Mouse (Mus musculus) gastrocnemius, postnatal 14 days (tissue): ENCODE results near the gene Gata1. TPM values are rescaled to one million over a fixed set of nuclear protein-coding genes. Genes with fewer than 3 reads are reported as not detected.

Experiments
- DNase-seq: peaks from one replicate; pipeline ENCODE4 v3.0.0; 2021; ENCODE audit warnings: mixed read lengths
- intact Hi-C: fragments of 180-260 bp; cut with DNase I; formaldehyde crosslinking; loops from one replicate; pipeline ENCODE4 v1.15.1; 2025; ENCODE audit warnings: low total_unique reads
- total RNA-seq, 2 experiments: library from RNA; stranded (reverse); gene quantifications; 2 replicates each; pipeline ENCODE4 v1.2.3; 2021

Gene Gata1
- total RNA-seq, 2 experiments from 2014 or later, result 0.21 TPM; not detected in 1

DNA sequence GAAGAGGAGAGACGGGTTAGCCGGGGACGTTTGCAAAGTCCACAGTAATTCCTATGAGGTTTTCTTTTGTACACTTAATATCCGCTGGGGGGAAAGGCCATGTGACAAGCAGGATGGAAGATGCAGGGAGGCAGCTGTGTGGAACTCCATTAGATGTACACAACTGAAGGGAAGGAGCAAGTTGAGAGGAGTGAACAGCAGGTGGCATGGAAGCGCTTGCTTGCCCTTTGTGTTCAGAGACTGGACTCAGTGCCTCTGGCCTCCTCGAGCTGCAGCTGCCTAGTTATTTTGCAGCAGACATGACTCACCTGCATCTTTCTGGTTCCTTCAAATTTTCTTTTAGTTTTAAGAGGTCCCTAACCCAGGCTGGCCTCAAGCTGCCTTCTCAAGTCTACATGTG lies 67.4 kb downstream of the Gata1 start:
- intact Hi-C loops, result no loop called here
- DNase-seq, result no peak

Other genes starting within 250 kb of the Gata1 start
- gene Praf2, start 249.6 kb downstream of the Gata1 start, total RNA-seq, result 1 to 10 TPM; 6.1 to 9.0 TPM
- gene Ccdc120, start 227.2 kb downstream of the Gata1 start, total RNA-seq, result 1 to 10 TPM in 1 of 2 experiments, under 1 TPM in 1; 0.86 to 1.8 TPM
- gene Tfe3, start 215.5 kb downstream of the Gata1 start, total RNA-seq, result 1 to 10 TPM; 8.8 to 9.7 TPM
- gene Gripap1, start 188.3 kb downstream of the Gata1 start, total RNA-seq, result 10 to 100 TPM; 16.8 to 17.4 TPM
- gene Kcnd1, start 155.8 kb downstream of the Gata1 start, total RNA-seq, result under 1 TPM; 0.66 to 0.68 TPM
- gene Otud5, start 136.7 kb downstream of the Gata1 start, total RNA-seq, result 10 to 100 TPM; 16.8 to 19.1 TPM
- gene Pim2, start 99.8 kb downstream of the Gata1 start, total RNA-seq, result 1 to 10 TPM; 1.1 to 1.2 TPM
- gene Slc35a2, start 94.0 kb downstream of the Gata1 start, total RNA-seq, result 10 to 100 TPM in 1 of 2 experiments, 1 to 10 TPM in 1; 8.7 to 10.2 TPM
- 10 to 100 TPM; 27.3 to 32.0 TPM for gene Pqbp1, start 78.8 kb downstream of the Gata1 start, total RNA-seq
- 10 to 100 TPM; 43.9 to 44.8 TPM for gene Timm17b, start 78.7 kb downstream of the Gata1 start, total RNA-seq
- gene Gm10491, start 70.2 kb downstream of the Gata1 start, total RNA-seq, result not detected
- gene Gm10490, start 68.5 kb downstream of the Gata1 start, total RNA-seq, result not detected
- gene Pcsk1n, start 58.2 kb downstream of the Gata1 start, total RNA-seq, result under 1 TPM in 1 of 2 experiments, not detected in 1; 0.14 TPM
- gene Eras, start 49.5 kb downstream of the Gata1 start, total RNA-seq, result not detected
- gene Hdac6, start 30.2 kb downstream of the Gata1 start, total RNA-seq, result 1 to 10 TPM; 5.0 to 5.5 TPM
- not detected for gene Glod5, start 40.4 kb upstream of the Gata1 start, total RNA-seq
- 1 to 10 TPM; 5.2 to 5.5 TPM for gene Suv39h1, start 96.7 kb upstream of the Gata1 start, total RNA-seq
- gene Was, start 112.4 kb upstream of the Gata1 start, total RNA-seq, result under 1 TPM; 0.84 to 0.93 TPM
- 10 to 100 TPM; 19.6 to 20.6 TPM for gene Wdr13, start 154.8 kb upstream of the Gata1 start, total RNA-seq
- gene Rbm3, start 167.8 kb upstream of the Gata1 start, total RNA-seq, result 100 to 1,000 TPM; 179 to 195 TPM
- gene Tbc1d25, start 198.1 kb upstream of the Gata1 start, total RNA-seq, result 1 to 10 TPM; 2.5 to 3.7 TPM
- 10 to 100 TPM; 11.3 to 11.8 TPM for gene Ebp, start 215.4 kb upstream of the Gata1 start, total RNA-seq
- gene Porcn, start 228.5 kb upstream of the Gata1 start, total RNA-seq, result 1 to 10 TPM; 3.3 to 4.7 TPM